Mouse (Mus musculus): Measurements from ENCODE around the gene Gne. TPM values are rescaled to one million over a fixed set of nuclear protein-coding genes. Genes with fewer than 3 reads are reported as not detected.

Gene Gne
- polyA plus RNA-seq, 1 experiment: not detected

DNA sequence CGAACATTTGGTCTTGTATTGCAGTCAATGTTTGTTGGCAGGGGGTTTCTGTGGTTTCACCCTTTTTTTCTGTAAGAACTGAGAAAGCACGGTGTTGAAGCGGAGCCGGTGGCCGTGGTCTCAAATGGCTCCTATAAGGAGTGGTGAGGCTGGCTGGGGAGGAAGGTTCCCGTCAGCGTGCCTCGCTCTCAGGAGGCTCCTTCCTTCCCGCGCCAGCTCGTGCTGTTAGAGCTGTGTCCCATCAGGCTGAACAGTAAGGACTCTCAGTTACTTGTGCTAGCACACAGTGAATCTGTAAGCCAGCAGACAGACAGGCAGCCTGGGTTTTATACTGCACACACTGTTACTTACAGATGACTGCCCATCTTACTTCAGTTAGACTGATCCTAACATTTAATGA lies 61.2 kb downstream of the Gne start:
- 84% methylated on average over 11 of the region's 11 CpGs for WGBS
- H3K4me3 ChIP-seq (ENCODE audit: insufficient read depth, low read depth, low read length): no peak overlapping the region
- peaks cover 12% of the 10 kb centered on the region for H3K4me1 ChIP-seq (ENCODE audit: control insufficient read depth, insufficient read depth, low read length)
- H3K27ac ChIP-seq (ENCODE audit: insufficient read depth, low read depth, low read length): no peak overlapping the region
- no peak for TF ChIP-seq CTCF (IDR thresholded peaks at IDR 0.05; ENCODE audit: insufficient read depth, low read depth, low read length)
- no peak for TF ChIP-seq POLR2A (IDR thresholded peaks at IDR 0.05; ENCODE audit: insufficient read depth, low read depth, low read length)

DNA sequence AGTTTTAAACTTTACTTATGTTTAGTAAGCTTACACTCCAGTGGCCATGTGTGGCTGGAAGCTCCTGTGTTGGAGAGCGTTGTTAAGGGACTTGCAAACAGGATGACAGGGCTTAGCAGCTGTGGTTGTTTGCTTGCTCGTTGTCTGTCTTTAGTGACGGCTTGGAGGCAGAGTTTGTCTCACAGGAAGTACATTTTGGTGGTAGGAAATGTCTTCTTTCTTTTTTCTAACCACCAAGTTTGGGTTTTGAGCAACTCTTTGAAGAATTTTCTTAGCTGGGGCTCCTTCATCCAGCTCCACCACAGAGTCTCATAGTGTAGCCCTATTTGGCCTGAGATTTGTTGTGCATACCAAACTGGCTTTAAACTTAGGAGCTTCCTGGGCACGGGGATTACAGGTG lies 61.7 kb downstream of the Gne start:
- H3K4me1 ChIP-seq (ENCODE audit: control insufficient read depth, insufficient read depth, low read length): peaks cover 11% of the 10 kb centered on the region
- WGBS: 84% methylated on average over 4 of the region's 4 CpGs

DNA sequence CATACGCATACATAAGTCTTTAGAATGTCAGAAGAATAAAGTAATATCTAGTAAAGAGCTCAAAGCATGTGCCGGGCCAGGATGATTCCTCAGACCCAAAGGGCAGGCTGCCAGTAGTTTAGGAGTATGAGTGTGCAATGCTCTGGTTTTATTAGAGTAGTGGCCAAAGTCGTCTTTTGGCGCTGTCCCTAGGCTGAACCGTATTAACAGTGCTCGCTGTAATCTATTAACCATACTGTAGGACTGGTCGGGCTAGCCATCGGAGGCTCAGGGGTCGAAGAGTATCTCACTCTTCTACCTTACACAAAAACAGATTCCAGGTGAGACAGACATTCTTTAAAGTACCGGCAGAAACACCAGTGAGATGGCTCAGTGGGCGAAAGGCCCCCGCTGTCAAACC lies 67.2 kb downstream of the Gne start:
- Histone ChIP-seq H3K27ac (ENCODE audit: insufficient read depth, low read depth, low read length) (no peak overlapping the region), H3K4me3 (ENCODE audit: insufficient read depth, low read depth, low read length) (no peak overlapping the region), H3K4me1 (ENCODE audit: control insufficient read depth, insufficient read depth, low read length) (peaks cover 8% of the 10 kb centered on the region; the same call in 1 of the 2 replicates)
- 91% methylated on average over 12 of the region's 12 CpGs for WGBS
- TF ChIP-seq CTCF (IDR thresholded peaks at IDR 0.05; ENCODE audit: insufficient read depth, low read depth, low read length) (no peak), POLR2A (IDR thresholded peaks at IDR 0.05; ENCODE audit: insufficient read depth, low read depth, low read length) (no peak)

More for the DNA sequence above, 61.7 kb downstream of the Gne start:
- TF ChIP-seq POLR2A (IDR thresholded peaks at IDR 0.05; ENCODE audit: insufficient read depth, low read depth, low read length) (no peak), CTCF (IDR thresholded peaks at IDR 0.05; ENCODE audit: insufficient read depth, low read depth, low read length) (no peak)
- Histone ChIP-seq H3K27ac (ENCODE audit: insufficient read depth, low read depth, low read length) (no peak overlapping the region), H3K4me3 (ENCODE audit: insufficient read depth, low read depth, low read length) (no peak overlapping the region)

DNA sequence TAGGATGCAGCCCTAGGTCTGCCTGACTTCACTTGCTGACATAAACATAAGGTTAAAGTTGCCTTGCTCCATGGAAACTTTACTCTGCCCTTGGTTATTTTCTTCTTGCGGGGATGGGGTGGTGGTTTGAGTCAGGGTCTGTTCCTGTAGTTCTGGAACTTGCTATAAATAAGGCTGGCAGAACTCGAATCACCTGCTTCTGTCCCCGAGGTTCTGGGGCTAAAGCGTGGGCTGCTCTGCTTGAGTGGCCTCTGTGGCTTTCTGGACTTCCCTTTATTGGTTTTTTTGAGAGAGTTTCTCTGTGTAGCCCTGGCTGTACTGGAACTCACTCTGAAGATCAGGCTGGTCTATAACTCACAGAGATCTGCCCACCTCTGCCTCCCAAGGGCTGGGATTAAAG lies 67.9 kb downstream of the Gne start:
- no peak overlapping the region for H3K4me3 ChIP-seq (ENCODE audit: insufficient read depth, low read depth, low read length)
- TF ChIP-seq CTCF (IDR thresholded peaks at IDR 0.05; ENCODE audit: insufficient read depth, low read depth, low read length): no peak
- no peak for TF ChIP-seq POLR2A (IDR thresholded peaks at IDR 0.05; ENCODE audit: insufficient read depth, low read depth, low read length)
- peaks cover 4% of the 10 kb centered on the region; the same call in 1 of the 2 replicates for H3K4me1 ChIP-seq (ENCODE audit: control insufficient read depth, insufficient read depth, low read length)
- no peak overlapping the region for H3K27ac ChIP-seq (ENCODE audit: insufficient read depth, low read depth, low read length)
- WGBS: 89% methylated on average over 4 of the region's 4 CpGs

DNA sequence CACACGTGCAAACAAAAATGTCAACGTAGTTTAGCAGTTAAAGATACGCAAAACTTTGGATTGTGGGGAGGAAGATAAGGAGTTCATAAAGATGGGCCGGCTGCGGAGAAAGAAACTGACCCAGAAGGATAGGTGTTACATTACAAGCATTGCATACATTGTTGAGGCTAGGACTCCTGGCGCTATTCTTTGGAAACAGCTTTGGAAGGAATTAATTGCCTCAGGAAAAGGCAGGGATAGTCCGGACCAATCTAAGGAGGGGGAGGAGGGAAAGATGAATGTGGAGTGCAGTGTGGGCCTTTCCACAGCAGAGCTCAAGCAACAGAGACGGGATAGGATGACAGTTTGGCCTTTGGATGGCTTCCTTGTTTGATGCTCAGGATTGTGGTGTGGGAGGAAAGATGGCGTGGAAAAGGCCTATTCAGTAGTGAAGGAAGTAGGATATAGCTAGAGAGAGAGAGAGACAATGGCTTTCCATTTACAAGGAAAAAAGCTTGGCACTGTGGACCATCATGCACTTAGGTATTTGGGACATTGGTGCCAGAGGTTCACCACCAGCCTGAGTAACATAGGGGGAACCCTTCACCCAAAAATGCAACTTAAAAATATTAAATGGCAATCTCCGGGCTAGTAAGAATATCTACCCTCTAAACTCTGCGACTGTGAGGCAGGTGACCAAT lies 70.4 kb downstream of the Gne start:
- Histone ChIP-seq H3K27ac (ENCODE audit: insufficient read depth, low read depth, low read length) (no peak overlapping the region), H3K4me1 (ENCODE audit: control insufficient read depth, insufficient read depth, low read length) (peaks cover 4% of the 10 kb centered on the region; the same call in 1 of the 2 replicates), H3K4me3 (ENCODE audit: insufficient read depth, low read depth, low read length) (peak overlapping the region; percentile 66)
- WGBS: 20% methylated on average over 11 of the region's 11 CpGs
- TF ChIP-seq POLR2A (IDR thresholded peaks at IDR 0.05; ENCODE audit: insufficient read depth, low read depth, low read length) (no peak), CTCF (IDR thresholded peaks at IDR 0.05; ENCODE audit: insufficient read depth, low read depth, low read length) (no peak)

DNA sequence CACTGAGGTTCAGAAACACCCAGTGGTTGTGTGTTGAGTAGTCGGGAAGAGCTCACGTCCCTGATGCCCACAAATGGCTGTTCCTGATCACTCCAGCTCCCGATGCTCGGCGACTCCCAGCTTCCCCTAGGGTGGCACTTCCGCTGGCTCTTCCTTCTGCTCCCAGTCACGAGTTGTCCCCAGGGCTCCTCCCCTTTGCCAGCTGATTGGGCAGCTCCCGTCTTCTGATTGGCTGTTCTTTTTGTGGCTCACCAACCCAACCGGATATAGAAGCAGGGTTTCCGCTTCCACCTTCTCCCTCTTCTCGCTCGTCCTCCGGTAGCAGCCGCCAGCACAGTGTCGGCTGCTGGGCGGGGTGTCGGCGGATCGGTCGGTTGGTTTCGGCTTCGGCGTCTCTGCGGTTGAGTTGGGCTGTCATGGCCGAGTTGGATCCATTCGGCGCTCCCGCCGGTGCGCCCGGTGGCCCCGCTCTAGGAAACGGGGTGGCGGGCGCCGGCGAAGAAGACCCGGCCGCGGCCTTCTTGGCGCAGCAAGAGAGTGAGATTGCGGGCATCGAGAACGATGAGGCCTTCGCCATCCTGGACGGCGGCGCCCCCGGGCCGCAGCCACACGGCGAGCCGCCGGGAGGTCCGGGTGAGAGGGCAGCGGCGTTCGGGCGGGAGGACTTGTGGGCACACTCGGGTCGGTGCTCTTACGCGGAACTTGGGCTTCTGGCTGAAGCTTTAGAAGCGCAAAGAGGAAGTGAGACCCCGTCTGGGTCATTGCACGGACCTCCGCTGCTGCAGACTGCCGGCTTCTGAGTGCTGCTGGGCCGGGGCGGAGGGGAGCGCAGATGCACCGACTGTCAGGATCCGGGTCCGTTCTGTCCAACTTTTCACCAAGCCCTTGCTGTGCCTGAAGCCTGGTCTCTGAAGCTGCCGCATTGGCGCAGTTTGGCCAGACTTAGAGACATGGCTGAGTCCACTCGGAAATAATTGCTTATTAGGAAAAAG lies 71.3 kb downstream of the Gne start:
- under 1% methylated on average over 77 of the region's 77 CpGs for whole genome bisulfite sequencing
- no peak for TF ChIP-seq CTCF (IDR thresholded peaks at IDR 0.05; ENCODE audit: insufficient read depth, low read depth, low read length)
- peak; percentile 75 for TF ChIP-seq POLR2A (IDR thresholded peaks at IDR 0.05; ENCODE audit: insufficient read depth, low read depth, low read length)
- H3K27ac ChIP-seq (ENCODE audit: insufficient read depth, low read depth, low read length): peak overlapping the region; percentile 22; the same call in 1 of the 2 replicates
- H3K4me3 ChIP-seq (ENCODE audit: insufficient read depth, low read depth, low read length): peak overlapping the region; percentile 66
- peaks cover 4% of the 10 kb centered on the region; the same call in 1 of the 2 replicates for H3K4me1 ChIP-seq (ENCODE audit: control insufficient read depth, insufficient read depth, low read length)

GRCm38 (mm10) chr4:44011799-44012198 lies 72.2 kb downstream of the Gne start:
- no peak overlapping the region for H3K27ac ChIP-seq (ENCODE audit: insufficient read depth, low read depth, low read length)
- TF ChIP-seq CTCF (IDR thresholded peaks at IDR 0.05; ENCODE audit: insufficient read depth, low read depth, low read length): no peak
- no peak for TF ChIP-seq POLR2A (IDR thresholded peaks at IDR 0.05; ENCODE audit: insufficient read depth, low read depth, low read length)
- H3K4me1 ChIP-seq (ENCODE audit: control insufficient read depth, insufficient read depth, low read length): peaks cover 4% of the 10 kb centered on the region; the same call in 1 of the 2 replicates
- 81% methylated on average over 3 of the region's 3 CpGs for WGBS
- H3K4me3 ChIP-seq (ENCODE audit: insufficient read depth, low read depth, low read length): peak overlapping the region; percentile 66

DNA sequence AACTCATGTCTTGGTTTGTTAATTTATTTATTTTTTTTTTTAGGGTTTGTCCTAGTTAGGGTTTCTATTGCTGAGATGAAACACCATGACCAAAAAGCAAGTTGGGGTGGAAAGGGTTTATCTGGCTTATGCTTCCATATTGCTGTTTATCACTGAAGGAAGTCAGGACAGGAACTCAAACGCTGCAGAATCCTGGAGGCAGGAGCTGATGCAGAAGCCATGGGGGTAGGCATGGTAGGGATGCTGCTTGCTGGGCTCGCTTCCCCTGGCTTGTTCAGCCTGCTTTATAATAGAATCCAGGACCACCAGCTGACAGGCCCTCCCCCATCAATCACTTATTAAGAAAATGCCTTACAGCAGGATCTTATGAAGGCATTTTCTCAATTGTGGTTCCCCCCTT lies 73.1 kb downstream of the Gne start:
- TF ChIP-seq CTCF (IDR thresholded peaks at IDR 0.05; ENCODE audit: insufficient read depth, low read depth, low read length): no peak
- no peak for TF ChIP-seq POLR2A (IDR thresholded peaks at IDR 0.05; ENCODE audit: insufficient read depth, low read depth, low read length)
- 44% methylated on average over 2 of the region's 2 CpGs for WGBS
- H3K27ac ChIP-seq (ENCODE audit: insufficient read depth, low read depth, low read length): no peak overlapping the region
- peaks cover 4% of the 10 kb centered on the region; the same call in 1 of the 2 replicates for H3K4me1 ChIP-seq (ENCODE audit: control insufficient read depth, insufficient read depth, low read length)
- no peak overlapping the region for H3K4me3 ChIP-seq (ENCODE audit: insufficient read depth, low read depth, low read length)

- 93% methylated on average over 1 of the region's 1 CpGs for WGBS
- TF ChIP-seq CTCF (IDR thresholded peaks at IDR 0.05; ENCODE audit: insufficient read depth, low read depth, low read length) (no peak), POLR2A (IDR thresholded peaks at IDR 0.05; ENCODE audit: insufficient read depth, low read depth, low read length) (no peak)
These were observed 73.8 kb downstream of the Gne start for GRCm38 (mm10) chr4:44010176-44010575.

More at GRCm38 (mm10) chr4:44010176-44010575, 73.8 kb downstream of the Gne start:
- H3K4me3 ChIP-seq (ENCODE audit: insufficient read depth, low read depth, low read length): no peak overlapping the region
- H3K27ac ChIP-seq (ENCODE audit: insufficient read depth, low read depth, low read length): no peak overlapping the region
- peaks cover 4% of the 10 kb centered on the region; the same call in 1 of the 2 replicates for H3K4me1 ChIP-seq (ENCODE audit: control insufficient read depth, insufficient read depth, low read length)

Data from olfactory bulb, adult 2 months (tissue).